Mouse (Mus musculus): ENCODE results near the gene Bahcc1. TPM values are rescaled to one million over a fixed set of nuclear protein-coding genes. Genes with fewer than 3 reads are reported as not detected.

Bahcc1 gene
- total RNA-seq, 1 experiment from 2014 or later, result 13.2 TPM

DNA sequence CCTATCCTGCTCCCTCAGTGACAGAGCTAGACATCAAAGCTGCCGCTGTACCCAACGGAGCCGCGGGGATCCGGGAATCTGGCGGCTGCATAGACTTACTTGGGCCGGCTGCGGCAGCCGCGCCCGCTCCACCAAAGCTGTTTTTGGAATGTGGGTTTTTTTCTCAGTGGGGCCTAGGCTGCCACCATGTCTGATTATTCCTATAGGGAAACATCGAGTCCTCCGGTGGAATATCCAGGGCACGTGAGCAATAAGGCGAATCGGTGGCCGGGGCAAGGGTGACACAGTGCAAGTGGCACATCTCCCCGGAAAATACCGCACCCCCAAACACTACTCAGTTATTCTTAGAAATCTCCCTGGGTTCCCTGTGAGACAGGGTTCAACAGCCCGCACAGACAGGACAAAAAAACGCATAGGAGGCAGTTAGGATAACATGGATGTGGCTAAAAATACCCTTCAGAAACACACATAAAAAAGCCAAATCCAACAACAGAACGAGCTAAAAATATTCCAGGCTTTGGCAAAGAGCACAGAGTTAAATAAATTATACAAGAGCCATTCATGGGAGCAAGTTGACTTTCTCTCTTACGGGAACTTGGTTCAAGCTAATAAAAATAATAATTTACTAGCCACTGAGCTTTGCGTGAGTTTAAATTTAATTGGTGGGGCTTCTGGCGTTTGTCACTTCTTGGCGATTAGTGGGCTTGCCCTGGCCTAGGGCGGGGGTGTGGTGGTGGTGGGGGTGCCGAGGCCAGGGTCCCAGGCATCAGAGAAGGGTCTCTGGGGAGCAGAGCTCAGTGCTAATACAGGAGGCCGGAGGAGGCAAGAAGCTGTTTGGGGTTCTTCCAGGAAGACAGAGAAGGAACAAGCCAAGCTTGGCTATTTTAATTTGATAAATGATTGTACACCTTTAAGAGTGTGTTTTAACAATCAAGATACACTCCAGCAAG, 8.5 kb downstream of the Bahcc1 start:
- ATAC-seq (replicated peaks; ENCODE audit: low read depth, poor library complexity, severe bottlenecking), result no peak

DNA sequence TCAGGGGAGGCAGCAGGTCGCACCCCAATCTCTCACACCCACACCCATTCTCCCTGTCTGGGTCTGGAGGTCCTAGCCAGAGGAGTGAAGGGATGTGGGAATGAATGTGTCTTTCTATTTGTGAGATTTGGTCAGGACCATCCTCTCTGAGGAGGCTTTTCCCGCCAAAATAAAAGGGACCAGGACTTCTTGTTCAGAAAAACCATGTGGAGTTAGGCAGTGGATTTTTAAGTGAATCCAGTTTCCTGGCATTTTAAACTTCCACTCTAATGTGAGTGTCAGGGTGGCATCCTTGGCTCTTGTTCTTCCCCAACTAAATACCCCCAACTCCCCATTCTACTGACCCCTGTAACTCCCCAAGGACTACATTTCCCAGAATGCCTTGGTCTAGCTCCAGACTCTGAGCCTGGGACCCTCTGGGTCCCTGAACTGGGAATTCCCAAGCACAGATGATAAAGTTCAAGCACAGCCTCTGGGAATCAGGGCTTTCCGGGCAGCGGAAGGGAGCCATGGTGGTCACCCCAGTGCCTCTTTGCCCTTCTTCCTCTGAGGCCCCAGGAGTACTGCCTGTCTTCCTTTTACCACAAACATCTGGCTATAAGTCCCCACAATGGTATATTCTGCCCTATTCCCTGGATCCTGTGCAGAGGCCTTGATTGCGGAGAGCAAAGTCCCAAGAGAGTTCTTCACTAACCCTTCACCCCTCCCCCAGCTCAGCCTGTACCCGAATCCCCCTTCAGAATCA, 9.4 kb downstream of the Bahcc1 start:
- no peak for ATAC-seq (replicated peaks; ENCODE audit: low read depth, poor library complexity, severe bottlenecking)

DNA sequence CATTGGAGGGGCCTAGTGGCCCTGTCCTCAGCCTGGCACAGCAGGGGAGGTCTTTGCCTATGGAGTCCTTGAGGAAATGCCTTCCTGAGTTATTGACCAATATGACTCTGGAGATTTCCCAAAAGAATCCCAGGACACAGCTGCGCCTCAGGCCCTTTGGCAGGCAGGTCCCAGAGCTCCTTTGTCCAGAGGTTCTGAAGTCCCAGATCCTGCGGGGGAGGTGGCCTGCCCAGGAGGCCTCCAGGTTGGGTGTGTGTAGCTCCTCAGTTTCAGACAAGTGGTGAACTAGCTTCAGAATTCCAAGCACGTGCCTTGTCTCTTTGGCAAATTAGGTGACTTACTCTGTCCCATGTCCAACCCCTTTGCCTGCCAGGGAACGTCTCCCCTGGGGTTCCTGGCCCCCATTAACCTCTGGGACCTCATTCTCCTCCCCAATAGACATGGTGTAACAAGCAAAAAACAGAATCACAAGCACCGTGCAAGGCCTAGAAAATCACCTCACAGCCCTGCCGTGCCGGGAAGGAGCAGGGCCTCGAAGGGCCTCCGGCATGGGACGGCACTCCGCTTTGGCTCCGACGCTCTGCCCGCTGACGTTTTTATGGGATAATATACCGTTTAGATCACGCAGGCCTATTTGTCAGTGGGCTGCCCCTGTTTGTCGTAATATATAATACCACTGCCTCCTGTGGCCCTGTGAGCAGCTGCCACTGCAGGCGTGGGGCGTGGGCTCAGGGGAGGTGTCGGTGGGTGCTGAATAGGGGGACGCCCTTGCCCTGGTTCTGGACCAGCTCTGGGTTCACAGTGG, 10.2 kb downstream of the Bahcc1 start:
- ATAC-seq (replicated peaks; ENCODE audit: low read depth, poor library complexity, severe bottlenecking), result no peak

DNA sequence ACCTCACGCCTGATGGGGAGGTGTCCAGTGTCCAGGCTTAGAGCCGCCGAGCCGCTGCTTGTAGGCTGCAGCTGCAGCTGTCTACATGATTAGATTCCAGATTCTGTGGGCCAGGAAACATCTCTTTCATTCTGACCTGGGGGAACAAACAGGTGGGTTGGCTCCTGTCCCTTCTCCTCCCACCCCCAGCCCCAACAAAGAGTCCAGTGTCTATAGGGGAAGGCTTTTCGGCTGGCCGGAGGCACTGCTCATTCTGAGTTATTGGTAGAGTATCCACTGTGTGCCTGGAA, 10.7 kb downstream of the Bahcc1 start:
- ATAC-seq (replicated peaks; ENCODE audit: low read depth, poor library complexity, severe bottlenecking), result no peak

DNA sequence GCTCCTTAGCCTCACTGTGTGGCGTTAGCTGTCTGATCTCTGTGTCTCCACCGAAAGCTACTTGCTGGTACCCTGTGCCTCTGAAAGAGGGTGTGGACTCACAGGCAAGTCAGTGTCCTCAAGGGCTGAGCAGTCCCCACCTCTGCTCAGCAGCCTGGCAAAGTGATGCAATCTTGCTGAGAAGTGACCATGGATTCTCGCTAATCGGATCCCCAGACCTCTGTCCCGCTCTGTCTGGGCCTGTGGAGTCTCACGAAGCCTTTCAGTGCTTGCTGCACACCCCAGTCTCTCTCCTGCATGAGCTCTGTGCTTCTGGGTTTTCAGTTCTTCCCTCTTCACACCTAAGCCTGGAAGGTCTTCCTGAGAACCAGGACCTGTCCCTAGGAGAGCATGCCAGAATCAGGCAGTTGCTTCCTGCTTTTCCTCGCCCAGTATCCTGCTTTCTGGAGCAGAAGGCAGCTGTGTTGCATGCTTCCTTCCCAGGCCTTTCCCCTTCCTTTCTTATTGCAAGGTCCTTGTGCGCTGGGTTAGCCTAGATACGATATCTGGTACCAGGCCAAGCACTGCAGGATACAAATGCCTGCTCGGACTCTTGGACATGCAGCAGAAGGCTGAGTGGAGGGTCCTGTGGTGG, 15.5 kb downstream of the Bahcc1 start:
- ATAC-seq (replicated peaks; ENCODE audit: low read depth, poor library complexity, severe bottlenecking), result no peak

DNA sequence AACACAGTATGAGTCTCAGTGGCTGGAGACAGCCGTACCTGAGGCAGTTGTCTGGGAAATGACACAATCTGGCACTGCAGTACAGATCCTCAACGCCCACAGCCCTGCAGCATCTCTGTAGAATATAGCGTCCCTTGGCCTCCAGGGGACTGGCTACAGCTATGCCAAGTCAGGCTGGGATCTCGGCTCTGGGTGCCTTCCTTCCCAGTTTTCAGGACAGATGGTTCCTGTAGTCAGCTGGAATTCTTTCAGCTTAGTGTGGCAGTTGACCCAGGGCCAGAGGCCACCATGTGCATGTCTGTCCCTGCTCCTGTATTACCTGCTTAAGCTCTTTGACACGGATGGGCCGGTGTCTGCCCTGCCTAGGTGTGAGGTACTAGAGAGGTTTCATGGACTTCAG, 16.2 kb downstream of the Bahcc1 start:
- ATAC-seq (replicated peaks; ENCODE audit: low read depth, poor library complexity, severe bottlenecking), result no peak

DNA sequence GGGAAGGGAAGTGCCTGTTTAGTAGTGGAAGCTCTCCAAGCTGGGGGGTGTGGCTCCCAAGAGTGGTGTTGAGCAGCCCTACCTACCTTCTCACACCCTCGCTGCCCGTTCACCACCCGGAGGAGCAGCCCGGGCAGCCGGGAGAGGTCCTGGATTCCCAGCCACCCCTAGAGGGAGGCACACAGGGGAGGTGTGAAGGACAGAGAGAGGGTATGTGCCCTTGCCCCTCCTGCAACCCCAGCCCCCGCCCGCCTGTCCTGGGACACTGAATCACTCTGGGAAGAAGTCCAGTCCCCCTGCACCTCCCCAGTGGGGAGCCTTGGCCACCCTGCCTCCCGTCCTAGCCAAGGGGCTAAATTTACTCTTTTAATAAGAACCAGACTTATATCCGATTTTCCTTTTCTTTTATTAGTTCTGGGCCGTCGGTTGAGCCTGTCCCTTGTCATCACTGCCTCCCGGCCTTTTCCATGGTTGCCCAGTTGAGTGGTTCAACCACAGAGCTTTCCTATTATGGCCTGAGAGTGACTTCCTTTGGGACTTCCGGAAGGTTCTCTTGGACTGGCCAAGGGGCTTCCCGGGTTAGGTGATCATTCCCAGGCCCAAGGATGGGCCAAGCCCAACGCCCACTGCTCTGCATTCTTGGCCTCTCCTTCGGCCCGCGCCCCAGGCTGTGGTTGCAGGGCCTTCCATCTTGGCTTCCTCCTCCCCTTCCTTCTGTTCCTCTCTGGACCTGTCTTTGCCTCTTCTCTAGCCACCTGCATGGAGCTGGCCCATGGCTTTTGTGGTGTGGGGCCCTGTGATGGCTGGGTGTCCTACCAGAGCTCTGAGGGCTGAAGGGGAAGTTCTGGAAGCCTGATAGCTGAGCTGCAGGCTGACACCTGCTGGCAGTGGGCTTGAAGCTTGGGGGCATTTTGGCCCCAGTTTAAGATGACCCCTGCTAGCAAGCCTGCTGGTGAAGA, 18.5 kb downstream of the Bahcc1 start:
- peak; percentile 70 for ATAC-seq (replicated peaks; ENCODE audit: low read depth, poor library complexity, severe bottlenecking)

DNA sequence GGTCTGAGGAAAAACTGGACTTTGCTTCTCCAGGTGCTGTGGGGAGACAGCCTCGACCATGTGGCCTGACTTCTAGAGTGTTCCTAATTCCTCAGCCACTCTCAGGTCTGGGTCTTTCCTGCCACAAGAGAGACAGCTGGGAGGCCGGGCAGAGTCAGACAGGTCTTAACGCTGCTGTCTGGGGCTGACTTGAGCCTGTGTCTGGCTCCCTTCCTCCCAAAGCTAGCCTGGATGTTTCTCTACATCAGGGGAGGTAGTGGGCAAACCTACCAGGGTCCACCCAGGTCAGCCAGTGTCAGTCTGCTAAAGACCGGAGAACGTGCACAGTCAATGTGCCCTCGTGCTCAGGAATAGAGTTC, 19.2 kb downstream of the Bahcc1 start:
- no peak for ATAC-seq (replicated peaks; ENCODE audit: low read depth, poor library complexity, severe bottlenecking)

DNA sequence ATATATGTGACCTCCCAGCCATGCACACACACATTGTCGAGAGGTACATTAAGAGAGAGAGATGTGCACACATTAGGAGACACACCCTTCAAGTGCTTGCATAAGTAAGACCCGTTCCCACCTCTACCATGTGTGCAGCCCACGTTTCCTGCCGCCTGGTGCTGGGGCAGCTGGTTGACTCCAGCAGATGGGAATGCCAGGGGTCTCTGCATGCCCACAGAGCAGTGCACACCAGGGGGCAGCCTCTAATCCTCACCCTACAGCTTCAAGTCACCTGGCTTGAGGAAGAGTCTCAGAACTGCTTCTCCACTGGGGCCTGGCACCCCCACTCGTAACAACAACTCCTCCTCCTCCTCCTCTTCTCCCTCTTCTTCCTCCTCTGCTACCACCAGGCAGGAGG, 19.7 kb downstream of the Bahcc1 start:
- ATAC-seq (replicated peaks; ENCODE audit: low read depth, poor library complexity, severe bottlenecking), result no peak

DNA sequence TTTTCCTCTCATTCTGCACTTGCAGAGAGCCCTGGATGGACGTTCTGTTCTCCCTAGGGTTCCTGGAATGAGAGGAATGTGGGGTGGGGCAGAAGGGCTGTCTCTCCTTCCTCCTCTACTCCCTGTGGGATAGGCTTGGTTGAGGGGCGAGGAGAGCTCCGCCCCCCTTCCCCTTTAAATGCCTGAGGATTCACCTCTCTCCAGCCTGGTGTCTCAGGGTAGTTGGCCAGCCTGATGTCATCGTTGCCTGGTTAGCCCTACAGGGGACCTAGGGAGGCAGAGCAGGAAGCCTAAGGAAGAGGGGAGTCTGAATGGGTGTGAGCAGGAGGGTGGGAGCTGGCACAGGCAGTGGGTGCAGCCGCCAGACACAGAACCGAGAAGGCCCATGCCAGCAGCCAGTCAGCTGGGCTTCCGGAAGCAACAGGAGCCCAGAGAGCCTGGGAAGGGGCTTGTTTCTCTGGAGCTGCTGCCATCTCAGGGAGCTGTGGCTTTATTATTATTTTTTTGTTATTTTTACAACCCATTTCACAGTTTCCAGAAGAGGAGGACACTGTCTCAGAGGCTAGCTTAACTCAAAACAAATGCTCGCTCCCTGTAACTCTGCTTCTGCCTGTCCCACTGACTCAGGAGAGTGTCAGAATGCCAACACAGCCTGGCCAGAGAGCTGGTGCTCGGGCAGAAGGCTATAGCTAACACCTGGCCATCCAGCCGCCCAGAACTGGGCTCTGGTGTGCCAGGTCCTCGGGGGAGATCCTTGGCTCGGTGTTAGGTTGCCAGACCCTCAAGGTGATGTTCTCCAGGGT, 20.3 kb downstream of the Bahcc1 start:
- ATAC-seq (replicated peaks; ENCODE audit: low read depth, poor library complexity, severe bottlenecking), result no peak

DNA sequence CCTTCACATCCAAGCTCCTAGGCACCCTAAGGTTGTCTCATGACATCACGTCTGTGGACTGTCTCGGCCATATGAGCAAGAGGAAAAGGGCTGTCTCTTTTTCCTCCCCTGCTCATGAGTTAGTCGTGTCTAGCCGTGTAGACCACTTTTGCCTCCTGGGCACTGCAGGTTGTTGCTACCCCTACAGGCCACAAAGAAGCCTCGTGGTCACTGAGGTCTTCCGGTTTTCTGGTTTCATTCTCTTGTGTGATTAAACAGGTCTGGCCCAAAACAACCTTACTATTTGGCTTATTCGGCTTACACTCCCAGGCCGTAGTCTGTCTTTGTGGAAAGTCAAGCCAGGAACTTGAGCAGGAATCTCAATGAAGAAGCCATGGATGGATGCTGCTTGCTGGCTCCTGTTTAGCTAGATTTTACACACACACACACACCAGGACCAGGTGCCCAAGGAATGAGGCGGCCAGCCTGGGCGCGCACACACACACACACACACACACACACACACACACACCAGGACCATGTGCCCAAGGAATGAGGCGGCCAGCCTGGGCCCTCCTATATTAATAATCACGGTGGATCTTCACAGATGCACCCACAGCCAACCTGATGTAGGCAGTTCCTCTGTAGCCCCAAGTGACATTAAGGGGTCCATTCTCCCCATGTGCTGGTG, 21.0 kb downstream of the Bahcc1 start:
- 0 out of 2 replicates have a peak, but pooled peaks have one; percentile 13 for ATAC-seq (replicated peaks; ENCODE audit: low read depth, poor library complexity, severe bottlenecking)

DNA sequence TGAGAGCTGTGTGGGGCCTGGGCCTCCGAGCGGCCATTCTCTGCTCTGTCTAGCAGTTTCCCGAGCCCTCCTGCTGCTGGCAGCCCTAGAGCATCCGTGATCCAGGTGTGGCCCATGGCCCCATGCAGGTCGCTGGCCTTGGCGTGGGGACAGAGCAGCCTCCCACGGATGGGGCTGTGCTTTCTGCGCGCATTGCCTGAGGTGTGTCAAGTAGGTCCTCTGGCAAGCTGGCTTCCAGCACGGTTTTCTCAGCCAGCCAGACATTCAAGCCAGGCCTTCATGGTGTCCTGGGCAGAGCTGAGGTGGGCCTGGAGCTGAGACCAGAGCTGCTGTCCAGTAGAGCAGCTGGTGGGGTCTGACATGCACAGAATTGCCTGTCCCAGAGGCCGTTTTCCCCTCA, 21.7 kb downstream of the Bahcc1 start:
- no peak for ATAC-seq (replicated peaks; ENCODE audit: low read depth, poor library complexity, severe bottlenecking)

DNA sequence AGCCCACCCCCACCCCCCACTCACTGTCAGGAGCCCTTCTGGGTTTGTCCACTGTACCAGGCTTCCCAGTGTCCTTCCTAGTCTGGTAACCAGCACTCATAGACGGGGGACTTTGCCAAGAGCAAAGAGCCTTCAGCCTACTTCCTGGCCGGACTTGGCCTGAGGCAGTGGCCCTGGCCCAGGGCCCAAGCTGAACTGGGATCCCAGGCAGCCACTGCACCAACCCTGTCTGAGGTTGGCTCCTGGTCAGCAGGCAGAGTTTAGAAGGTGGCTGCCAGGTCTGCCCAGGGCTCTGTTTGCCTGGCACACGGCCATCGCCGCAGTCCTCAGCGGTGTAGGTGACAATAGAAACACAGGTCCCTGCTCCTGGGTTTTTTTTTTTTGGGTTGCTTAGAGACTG, 22.3 kb downstream of the Bahcc1 start:
- ATAC-seq (replicated peaks; ENCODE audit: low read depth, poor library complexity, severe bottlenecking), result no peak

DNA sequence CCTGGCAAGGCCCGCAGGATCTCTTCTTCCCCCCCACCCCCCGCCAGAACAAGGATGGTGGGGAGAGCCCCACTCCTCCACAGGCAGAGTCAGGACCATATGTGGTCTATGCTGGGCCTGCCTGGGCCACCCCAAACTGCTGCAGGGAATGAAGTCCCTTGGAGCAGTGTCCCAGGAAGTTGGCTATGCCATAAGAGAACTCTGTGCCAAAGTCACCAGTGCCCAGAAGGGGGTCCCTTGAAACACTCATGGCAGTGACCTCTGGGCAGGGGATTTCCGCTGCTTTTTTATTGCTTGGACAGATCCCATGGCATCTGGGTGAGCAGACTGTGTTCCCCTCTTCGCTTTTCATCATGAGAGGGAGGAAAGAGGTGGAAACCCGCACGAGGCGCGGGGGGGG, 22.8 kb downstream of the Bahcc1 start:
- ATAC-seq (replicated peaks; ENCODE audit: low read depth, poor library complexity, severe bottlenecking), result no peak

DNA sequence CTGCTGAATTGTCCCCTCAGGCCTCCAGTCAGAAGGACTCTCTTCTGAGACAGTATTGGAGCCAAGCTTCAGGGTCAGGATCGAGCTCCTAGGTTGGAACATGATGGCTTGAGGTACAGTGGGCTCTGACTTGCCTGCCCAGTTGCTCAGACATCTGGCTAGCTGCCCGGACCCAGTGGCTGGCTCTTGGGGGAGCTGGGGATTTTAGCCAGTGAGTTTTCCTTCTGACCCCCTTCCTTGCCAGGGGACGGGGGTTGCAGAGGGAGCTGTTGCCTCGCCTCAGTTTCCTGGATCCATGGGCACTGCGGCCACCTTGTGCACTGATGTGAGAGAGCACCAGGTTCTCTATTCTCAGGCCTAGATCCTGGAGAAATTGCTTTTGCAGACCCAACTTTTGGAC, 23.4 kb downstream of the Bahcc1 start:
- no peak for ATAC-seq (replicated peaks; ENCODE audit: low read depth, poor library complexity, severe bottlenecking)

DNA sequence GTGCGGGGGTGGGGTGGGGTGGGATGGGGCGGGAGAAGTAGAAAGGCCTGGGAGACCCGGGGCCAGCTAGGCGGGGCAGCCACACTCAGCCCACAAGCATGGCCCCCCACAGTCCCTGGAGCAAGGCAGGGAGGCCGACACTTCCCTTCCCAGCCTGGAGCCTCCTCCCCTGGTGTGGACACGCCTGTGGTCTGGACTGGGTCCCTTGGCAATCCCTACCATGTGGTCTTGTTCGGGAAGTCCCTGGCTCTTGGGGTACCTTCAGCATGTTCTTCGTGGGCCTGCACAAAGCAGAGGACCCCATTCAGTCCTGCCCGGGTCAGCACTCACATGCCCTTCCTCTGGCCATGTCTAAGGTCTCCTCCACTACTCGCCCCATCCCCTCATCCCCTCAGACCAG, 23.8 kb downstream of the Bahcc1 start:
- no peak for ATAC-seq (replicated peaks; ENCODE audit: low read depth, poor library complexity, severe bottlenecking)

DNA sequence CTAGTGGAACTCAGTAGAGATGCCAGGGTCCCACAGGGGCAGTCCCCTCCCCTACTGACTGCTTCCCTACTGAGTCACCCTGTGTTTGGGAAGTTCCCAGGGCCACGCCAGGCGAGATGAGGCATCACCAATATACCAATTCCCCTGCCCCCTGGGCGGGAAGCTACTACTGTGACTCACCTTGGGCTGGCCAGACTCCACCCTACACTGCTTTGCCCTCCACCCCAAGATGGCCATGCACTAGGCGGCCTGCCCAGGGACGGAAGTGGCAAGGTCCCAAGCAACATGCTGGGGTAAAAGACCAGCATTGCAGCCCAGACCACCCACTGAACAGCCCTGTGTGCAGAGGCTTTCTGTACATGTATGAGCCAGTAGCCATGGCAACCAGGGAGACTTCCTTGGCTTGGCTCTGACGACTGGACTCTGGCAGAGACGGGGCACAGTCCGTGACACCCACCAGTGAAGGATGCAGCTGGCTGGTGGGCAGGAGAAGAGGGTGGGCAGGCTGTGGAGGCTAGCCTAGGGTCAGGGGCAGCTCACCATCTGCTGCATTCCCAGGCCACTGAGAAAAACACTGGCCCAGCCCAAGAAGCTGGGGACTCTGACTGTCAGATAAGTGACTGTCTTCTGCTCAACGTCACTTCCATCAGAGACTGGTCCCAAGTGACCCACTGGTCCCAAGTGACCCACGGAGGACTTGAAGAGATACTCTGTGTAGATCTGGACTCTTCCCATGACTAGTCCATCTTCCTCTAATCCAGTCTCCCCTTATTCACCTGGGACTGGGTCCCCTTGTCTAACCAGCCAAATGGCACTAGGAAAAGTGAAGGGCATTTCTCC, 24.5 kb downstream of the Bahcc1 start:
- ATAC-seq (replicated peaks; ENCODE audit: low read depth, poor library complexity, severe bottlenecking), result no peak

All from common myeloid progenitor, adult 5-6 weeks (primary cell).